Mouse (Mus musculus): Measurements from ENCODE around the gene Gm20662. TPM values are rescaled to one million over a fixed set of nuclear protein-coding genes. Genes with fewer than 3 reads are reported as not detected.
A peak's percentile ranks its signal among the peaks of the same experiment; 100 is the strongest.

Gm20662 gene
- polyA plus RNA-seq, 1 experiment from 2014 or later = 0.13 TPM

GRCm38 (mm10) chr9:107970311-107970710, 25.8 kb upstream of the Gm20662 start:
- Histone ChIP-seq H3K4me2 (ENCODE audit: low read depth) (no peak overlapping the region), H3K9ac (ENCODE audit: low read length) (no peak overlapping the region), H3K27me3 (ENCODE audit: control insufficient read depth, insufficient read depth, low read length) (no peaks in the 10 kb centered on the region), H3K9me3 (ENCODE audit: control insufficient read depth, low read length) (no peaks in the 10 kb centered on the region), H3K4me3 (ENCODE audit: low read depth, low read length) (no peak overlapping the region), H3K27ac (ENCODE audit: low read depth, low read length) (no peak overlapping the region), H3K36me3 (ENCODE audit: control insufficient read depth, insufficient read depth, low read length) (no peaks in the 10 kb centered on the region; the same call in none of the 2 replicates), H3K4me1 (ENCODE audit: control insufficient read depth, insufficient read depth, low read length) (no peaks in the 10 kb centered on the region)
- DNase-seq (ENCODE audit: low spot score) (no peak), ATAC-seq (ENCODE audit: insufficient read depth, low FRiP score, low TSS enrichment) (no peak)
- 85% methylated on average over 5 of the region's 5 CpGs for WGBS

- no peak for ATAC-seq (ENCODE audit: insufficient read depth, low FRiP score, low TSS enrichment)
- 83% methylated on average over 8 of the region's 8 CpGs for WGBS
- Histone ChIP-seq H3K4me2 (ENCODE audit: low read depth) (no peak overlapping the region), H3K9me3 (ENCODE audit: control insufficient read depth, low read length) (no peaks in the 10 kb centered on the region), H3K27me3 (ENCODE audit: control insufficient read depth, insufficient read depth, low read length) (no peaks in the 10 kb centered on the region), H3K36me3 (ENCODE audit: control insufficient read depth, insufficient read depth, low read length) (no peaks in the 10 kb centered on the region; the same call in 1 of the 2 replicates), H3K4me3 (ENCODE audit: low read depth, low read length) (no peak overlapping the region), H3K27ac (ENCODE audit: low read depth, low read length) (no peak overlapping the region), H3K4me1 (ENCODE audit: control insufficient read depth, insufficient read depth, low read length) (no peaks in the 10 kb centered on the region), H3K9ac (ENCODE audit: low read length) (no peak overlapping the region)
- DNase-seq (ENCODE audit: low spot score) = no peak
Measured at GRCm38 (mm10) chr9:107971690-107972541, 24.2 kb upstream of the Gm20662 start.

GRCm38 (mm10) chr9:107974491-107975171, 21.5 kb upstream of the Gm20662 start:
- H3K4me1 ChIP-seq (ENCODE audit: control insufficient read depth, insufficient read depth, low read length) = no peaks in the 10 kb centered on the region
- H3K36me3 ChIP-seq (ENCODE audit: control insufficient read depth, insufficient read depth, low read length) = no peaks in the 10 kb centered on the region; the same call in 1 of the 2 replicates
- WGBS = 84% methylated on average over 10 of the region's 10 CpGs
- no peaks in the 10 kb centered on the region for H3K27me3 ChIP-seq (ENCODE audit: control insufficient read depth, insufficient read depth, low read length)
- H3K9ac ChIP-seq (ENCODE audit: low read length) = no peak overlapping the region
- H3K27ac ChIP-seq (ENCODE audit: low read depth, low read length) = no peak overlapping the region
- H3K4me3 ChIP-seq (ENCODE audit: low read depth, low read length) = no peak overlapping the region
- no peak overlapping the region for H3K4me2 ChIP-seq (ENCODE audit: low read depth)
- ATAC-seq (ENCODE audit: insufficient read depth, low FRiP score, low TSS enrichment) = no peak
- no peak for DNase-seq (ENCODE audit: low spot score)
- H3K9me3 ChIP-seq (ENCODE audit: control insufficient read depth, low read length) = no peaks in the 10 kb centered on the region

- no peak within 1 kb of the TSS for H3K4me3 ChIP-seq (ENCODE audit: low read depth, low read length)
- H3K4me1 ChIP-seq (ENCODE audit: control insufficient read depth, insufficient read depth, low read length) = no peaks in the 10 kb centered on the region
- 74% methylated on average over 12 of the region's 12 CpGs for WGBS
- no peak within 1 kb of the TSS for H3K9ac ChIP-seq (ENCODE audit: low read length)
- no peaks in the 10 kb centered on the region; the same call in 1 of the 2 replicates for H3K36me3 ChIP-seq (ENCODE audit: control insufficient read depth, insufficient read depth, low read length)
- no peaks in the 10 kb centered on the region for H3K9me3 ChIP-seq (ENCODE audit: control insufficient read depth, low read length)
- DNase-seq (ENCODE audit: low spot score) (no peak), ATAC-seq (ENCODE audit: insufficient read depth, low FRiP score, low TSS enrichment) (no peak)
- no peak within 1 kb of the TSS for H3K27ac ChIP-seq (ENCODE audit: low read depth, low read length)
- no peak within 1 kb of the TSS for H3K4me2 ChIP-seq (ENCODE audit: low read depth)
- H3K27me3 ChIP-seq (ENCODE audit: control insufficient read depth, insufficient read depth, low read length) = no peaks in the 10 kb centered on the region
Measured at GRCm38 (mm10) chr9:107975399-107976386, 20.5 kb upstream of the Gm20662 start, which contains the start of gene Uba7. TSS of gene Uba7 (plus strand) at chr9:107975505.

GRCm38 (mm10) chr9:107978815-107979214, 17.3 kb upstream of the Gm20662 start:
- no peak overlapping the region for H3K27ac ChIP-seq (ENCODE audit: low read depth, low read length)
- H3K4me2 ChIP-seq (ENCODE audit: low read depth) = no peak overlapping the region
- no peak overlapping the region for H3K4me3 ChIP-seq (ENCODE audit: low read depth, low read length)

GRCm38 (mm10) chr9:107981684-107982605, 14.2 kb upstream of the Gm20662 start:
- peak overlapping the region; percentile 79 for H3K4me2 ChIP-seq (ENCODE audit: low read depth)
- no peaks in the 10 kb centered on the region; the same call in 1 of the 2 replicates for H3K36me3 ChIP-seq (ENCODE audit: control insufficient read depth, insufficient read depth, low read length)
- 40% methylated on average over 6 of the region's 7 CpGs for WGBS
- ATAC-seq (ENCODE audit: insufficient read depth, low FRiP score, low TSS enrichment) = no peak
- H3K27ac ChIP-seq (ENCODE audit: low read depth, low read length) = peak overlapping the region; percentile 91
- peak overlapping the region; percentile 24 for H3K4me3 ChIP-seq (ENCODE audit: low read depth, low read length)
- peak overlapping the region; percentile 23 for H3K9ac ChIP-seq (ENCODE audit: low read length)
- DNase-seq (ENCODE audit: low spot score) = peak; percentile 65
- H3K27me3 ChIP-seq (ENCODE audit: control insufficient read depth, insufficient read depth, low read length) = peaks cover 6% of the 10 kb centered on the region
- H3K9me3 ChIP-seq (ENCODE audit: control insufficient read depth, low read length) = no peaks in the 10 kb centered on the region
- H3K4me1 ChIP-seq (ENCODE audit: control insufficient read depth, insufficient read depth, low read length) = peaks cover 13% of the 10 kb centered on the region

More at GRCm38 (mm10) chr9:107978815-107979214, 17.3 kb upstream of the Gm20662 start:
- H3K4me1 ChIP-seq (ENCODE audit: control insufficient read depth, insufficient read depth, low read length) = peaks cover 7% of the 10 kb centered on the region
- no peaks in the 10 kb centered on the region for H3K9me3 ChIP-seq (ENCODE audit: control insufficient read depth, low read length)
- no peak overlapping the region for H3K9ac ChIP-seq (ENCODE audit: low read length)
- H3K36me3 ChIP-seq (ENCODE audit: control insufficient read depth, insufficient read depth, low read length) = no peaks in the 10 kb centered on the region; the same call in 1 of the 2 replicates
- no peak for ATAC-seq (ENCODE audit: insufficient read depth, low FRiP score, low TSS enrichment)
- H3K27me3 ChIP-seq (ENCODE audit: control insufficient read depth, insufficient read depth, low read length) = no peaks in the 10 kb centered on the region
- no peak for DNase-seq (ENCODE audit: low spot score)
- 91% methylated on average over 12 of the region's 12 CpGs for WGBS

GRCm38 (mm10) chr9:107982681-107983346, 13.3 kb upstream of the Gm20662 start, which contains the start of gene Gm20661:
TSS of gene Gm20661 (plus strand) at chr9:107983058.
- 39% methylated on average over 14 of the region's 14 CpGs for WGBS
- Histone ChIP-seq H3K27me3 (ENCODE audit: control insufficient read depth, insufficient read depth, low read length) (peaks cover 6% of the 10 kb centered on the region), H3K4me2 (ENCODE audit: low read depth) (peak within 1 kb of the TSS; percentile 79), H3K4me3 (ENCODE audit: low read depth, low read length) (peak within 1 kb of the TSS; percentile 66), H3K9me3 (ENCODE audit: control insufficient read depth, low read length) (no peaks in the 10 kb centered on the region), H3K27ac (ENCODE audit: low read depth, low read length) (peak within 1 kb of the TSS; percentile 91), H3K9ac (ENCODE audit: low read length) (peak within 1 kb of the TSS; percentile 37), H3K36me3 (ENCODE audit: control insufficient read depth, insufficient read depth, low read length) (no peaks in the 10 kb centered on the region; the same call in 1 of the 2 replicates), H3K4me1 (ENCODE audit: control insufficient read depth, insufficient read depth, low read length) (peaks cover 13% of the 10 kb centered on the region)
- peak; percentile 78 for DNase-seq (ENCODE audit: low spot score)
- ATAC-seq (ENCODE audit: insufficient read depth, low FRiP score, low TSS enrichment) = no peak
